Mouse (Mus musculus) c-Kit-positive CD71-negative TER-119-negative erythroid progenitor cells, embryonic 14.5 days (primary cell): ENCODE measurements around the gene Ffar3.
"Not testable (repeated sequence)": the region's sequence is repeated elsewhere in the genome, so short reads cannot be mapped to it uniquely, and the experiment has no call there.

Experiments
- DNase-seq: peaks from one replicate; pipeline ENCODE4 v3.0.0-alpha.2; 2013; ENCODE audit warnings: low read depth

Gene Ffar3

GRCm38 (mm10) chr7:30844676-30845297 is 11.2 kb downstream of the Ffar3 start:
- no peak for DNase-seq

- DNase-seq = no peak
Measured at GRCm38 (mm10) chr7:30842092-30842491, 13.9 kb downstream of the Ffar3 start.

GRCm38 (mm10) chr7:30841379-30841778 is 14.6 kb downstream of the Ffar3 start:
- DNase-seq = no peak

DNA sequence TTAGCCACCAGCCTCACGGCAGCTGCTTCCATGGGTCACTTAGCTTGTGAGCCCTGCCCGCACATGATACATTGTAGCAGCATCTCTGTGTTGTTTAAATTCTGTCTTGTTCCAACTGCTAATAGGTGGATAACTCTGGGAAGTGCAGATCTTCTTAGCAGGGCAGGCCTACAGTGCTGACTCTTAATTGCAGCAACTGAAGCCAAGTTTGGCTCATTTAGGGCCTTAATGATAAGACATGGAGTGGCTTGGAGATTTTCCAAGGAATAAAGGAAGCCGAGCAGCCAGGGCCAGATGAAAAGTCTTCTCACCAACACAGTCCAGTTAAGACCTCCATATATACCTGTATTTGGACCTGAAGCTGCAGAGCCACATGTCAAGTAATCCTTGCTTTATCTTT is 15.7 kb downstream of the Ffar3 start:
- DNase-seq = no peak

- DNase-seq = no peak
Measured at GRCm38 (mm10) chr7:30837277-30837676, 18.7 kb downstream of the Ffar3 start.

DNA sequence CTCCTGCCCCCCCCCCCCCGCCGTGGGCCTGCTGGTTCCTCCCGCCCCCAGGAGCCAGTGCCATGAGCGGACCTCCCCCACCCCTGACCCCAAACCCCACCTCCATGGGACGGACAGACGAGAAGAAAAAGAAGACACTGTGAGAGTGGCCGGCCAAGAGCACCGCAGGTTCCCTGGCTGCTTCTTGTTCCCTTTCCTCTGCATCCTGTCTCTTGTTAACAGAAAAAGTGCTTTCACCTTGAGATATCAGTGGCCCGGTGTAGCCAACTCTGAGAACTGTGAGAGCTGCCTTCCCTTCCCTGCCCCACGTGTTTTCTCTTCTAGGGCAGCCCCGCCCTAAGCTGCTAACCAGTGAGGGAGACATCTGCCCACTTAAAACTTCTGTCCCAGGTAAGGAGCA is 23.3 kb downstream of the Ffar3 start:
- DNase-seq = not testable (repeated sequence)

DNA sequence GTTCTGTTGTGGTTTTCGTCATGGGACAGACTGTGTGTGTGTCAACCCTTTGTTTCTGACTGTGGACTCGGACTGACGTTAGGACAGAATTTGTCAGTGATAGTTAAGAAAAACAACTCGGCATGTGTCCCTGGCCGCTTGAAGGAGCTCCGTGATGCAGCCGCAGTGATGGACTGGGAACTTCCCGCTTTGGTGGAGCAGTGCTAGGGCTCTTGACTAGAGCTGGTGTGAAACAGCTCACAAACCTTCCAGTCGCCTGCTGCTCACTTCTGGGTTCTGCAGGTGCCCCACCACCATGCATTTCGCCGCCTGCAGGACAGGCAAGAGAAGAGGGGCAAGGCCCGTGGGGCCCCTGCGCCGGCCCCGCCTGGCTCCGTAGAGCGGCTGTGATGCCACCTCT is 23.7 kb downstream of the Ffar3 start:
- DNase-seq = no peak

- no peak for DNase-seq
Measured at GRCm38 (mm10) chr7:30829428-30829827, 26.6 kb downstream of the Ffar3 start.

DNA sequence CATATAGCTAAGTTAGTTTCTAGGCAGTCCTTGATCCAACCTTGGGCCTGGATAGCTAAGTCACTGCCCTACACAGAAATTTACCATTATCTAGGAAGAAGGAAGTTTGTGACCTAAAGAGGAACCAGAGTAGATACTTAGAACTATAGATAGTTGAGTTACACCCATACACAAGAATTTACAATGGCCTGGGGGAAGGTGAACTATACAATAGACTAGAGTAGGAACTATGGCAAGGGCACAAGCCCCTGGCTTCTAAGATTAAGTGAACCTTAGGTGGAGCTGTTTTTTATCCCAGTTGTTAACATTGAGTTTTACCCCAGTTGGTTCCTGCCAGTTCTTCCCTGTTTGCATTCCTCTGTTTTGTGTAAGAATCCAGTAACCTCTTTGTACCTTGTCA is 27.1 kb downstream of the Ffar3 start:
- DNase-seq = not testable (repeated sequence)

DNA sequence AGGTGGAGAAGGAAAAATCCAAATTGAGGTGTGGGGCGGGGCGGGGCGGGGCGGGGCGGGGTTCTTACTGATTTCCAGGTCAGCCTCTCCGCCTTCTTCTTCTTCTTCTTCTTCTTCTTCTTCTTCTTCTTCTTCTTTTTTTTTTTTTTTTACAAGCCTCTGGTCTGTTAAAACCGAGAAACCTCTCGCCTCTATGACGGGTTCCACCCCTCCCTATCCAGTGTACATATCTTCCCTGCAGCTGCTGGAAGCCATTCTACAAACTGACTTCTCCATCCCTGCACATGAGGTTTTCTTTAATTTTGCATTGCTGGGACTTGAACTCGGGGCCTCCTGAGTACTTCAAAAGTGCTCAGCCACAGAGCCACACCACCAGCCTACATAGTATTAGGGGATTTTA is 29.3 kb downstream of the Ffar3 start:
- DNase-seq = no peak

DNA sequence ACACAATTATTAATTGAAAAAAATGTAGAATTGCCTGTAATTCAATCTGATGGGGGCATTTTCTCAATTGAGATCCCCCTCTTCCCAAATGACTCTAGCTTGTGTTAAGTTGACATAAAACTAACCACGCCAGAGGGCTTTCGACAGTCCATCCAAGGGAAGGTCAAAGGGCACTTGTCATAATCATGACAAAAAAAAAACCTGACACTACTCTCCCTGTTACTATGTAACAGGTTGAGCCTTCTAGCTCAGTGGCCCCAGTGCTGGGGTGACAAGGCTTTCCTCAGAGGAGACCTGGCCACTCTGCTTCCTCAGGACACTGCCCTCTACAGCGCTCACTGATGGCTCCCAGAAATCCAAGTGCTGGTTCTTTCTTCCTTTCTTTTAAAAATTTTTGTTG is 31.7 kb downstream of the Ffar3 start:
- no peak for DNase-seq

DNA sequence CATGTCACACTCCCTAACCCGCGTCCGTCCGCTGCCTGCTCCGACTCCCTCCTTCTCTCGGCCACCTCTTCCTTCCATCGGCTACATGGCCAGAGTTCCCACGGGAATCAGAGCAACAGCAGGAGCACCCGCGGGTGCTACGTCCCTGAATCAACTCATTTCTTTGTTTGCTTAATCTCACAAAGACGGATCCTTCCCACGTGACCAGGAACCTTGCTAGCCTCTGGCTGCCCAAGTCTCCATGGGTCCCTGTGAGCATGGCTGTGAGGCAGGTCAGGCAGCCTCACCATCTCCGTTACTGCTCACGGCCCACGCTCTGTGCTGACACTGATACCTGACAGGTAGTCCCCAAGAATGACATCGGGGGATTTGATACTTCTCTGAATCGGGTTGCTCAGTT is 32.3 kb downstream of the Ffar3 start, which contains the start of gene Ffar2:
Ffar2 (minus strand) TSS at position 101 of the 400 bp plus-strand sequence.
- DNase-seq = no peak

- no peak for DNase-seq
Measured at GRCm38 (mm10) chr7:30821532-30821931, 34.4 kb downstream of the Ffar3 start.

DNA sequence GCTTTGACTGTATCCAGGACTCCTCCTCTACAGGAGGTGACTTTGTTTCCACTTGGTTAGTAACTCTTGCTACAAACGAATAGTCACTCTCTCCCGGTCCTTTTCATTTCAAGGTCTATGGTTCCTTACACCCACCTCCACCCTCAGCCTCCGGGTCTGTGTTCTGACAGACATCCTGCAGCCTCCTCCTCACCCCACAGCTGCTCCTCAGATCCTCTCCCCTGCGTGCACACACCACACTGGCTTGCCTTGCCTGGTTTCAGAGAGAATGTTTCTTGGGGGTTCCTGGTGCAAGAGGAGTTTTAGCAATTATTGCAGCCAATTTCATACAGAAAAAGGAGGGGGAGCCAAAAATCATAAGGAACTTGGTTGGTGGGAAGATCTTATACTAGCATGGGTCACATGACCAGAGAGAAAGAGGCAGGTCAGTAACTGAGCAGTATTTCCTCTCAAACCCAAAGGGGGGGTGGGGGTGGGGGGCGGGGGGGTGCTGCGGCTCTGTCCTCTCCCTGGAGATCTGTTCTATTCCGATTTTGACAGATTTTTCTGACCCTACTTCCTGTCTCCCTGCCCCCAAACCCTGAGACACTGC is 35.0 kb downstream of the Ffar3 start:
- DNase-seq = no peak

GRCm38 (mm10) chr7:30820131-30820530 is 35.8 kb downstream of the Ffar3 start:
- no peak for DNase-seq

GRCm38 (mm10) chr7:30812291-30812807 is 43.6 kb downstream of the Ffar3 start:
- peak; percentile 50 for DNase-seq

DNA sequence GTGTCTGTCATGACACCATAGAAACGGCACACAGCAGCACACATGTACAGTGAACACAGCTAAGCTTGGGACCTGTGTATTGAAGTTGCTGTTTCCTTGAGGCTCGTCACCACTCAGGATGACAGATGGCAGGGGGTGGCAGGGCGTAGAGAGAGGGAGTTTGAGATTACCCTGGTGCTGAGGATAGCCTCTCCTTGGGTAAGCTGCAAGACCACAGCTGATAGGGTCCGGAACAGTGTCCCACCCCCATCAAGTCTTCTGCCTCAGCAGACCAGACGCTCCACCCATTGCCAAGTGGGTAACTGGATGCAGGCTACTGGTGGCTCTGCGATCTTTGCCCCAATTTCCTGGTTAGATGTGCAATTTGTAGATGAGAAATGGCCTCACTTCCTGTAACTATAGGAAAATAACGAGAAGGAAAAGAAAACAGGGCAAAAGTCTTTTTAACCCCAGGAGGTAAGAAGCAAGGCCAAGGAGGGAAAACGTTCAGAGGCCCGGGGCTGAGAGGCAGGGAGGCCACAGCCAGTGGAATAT is 44.2 kb downstream of the Ffar3 start:
- DNase-seq = peak; percentile 51

GRCm38 (mm10) chr7:30810319-30810718 is 45.7 kb downstream of the Ffar3 start:
- no peak for DNase-seq

GRCm38 (mm10) chr7:30805924-30806323 is 50.1 kb downstream of the Ffar3 start:
- peak; percentile 44 for DNase-seq
